Mouse (Mus musculus) testis, adult 2 months (tissue): ENCODE data around the gene Mef2b.
"Not testable (repeated sequence)": the region's sequence is repeated elsewhere in the genome, so short reads cannot be mapped to it uniquely, and the experiment has no call there.

Source experiments
- CTCF ChIP-seq: fragments of 200-500 bp; IDR thresholded peaks from 2 replicates; pipeline ENCODE4 v1.5.1; 2012; ENCODE audit warnings: low read depth, mild to moderate bottlenecking, inconsistent platforms, low read length, moderate library complexity; ENCODE audit not compliant: control insufficient read depth, insufficient read depth, insufficient replicate concordance
- POLR2A ChIP-seq: fragments of 200-500 bp; IDR thresholded peaks from 2 replicates; pipeline ENCODE4 v1.6.1; 2012; ENCODE audit warnings: low read depth, mild to moderate bottlenecking, inconsistent platforms, low read length, moderate library complexity; ENCODE audit not compliant: control insufficient read depth

DNA sequence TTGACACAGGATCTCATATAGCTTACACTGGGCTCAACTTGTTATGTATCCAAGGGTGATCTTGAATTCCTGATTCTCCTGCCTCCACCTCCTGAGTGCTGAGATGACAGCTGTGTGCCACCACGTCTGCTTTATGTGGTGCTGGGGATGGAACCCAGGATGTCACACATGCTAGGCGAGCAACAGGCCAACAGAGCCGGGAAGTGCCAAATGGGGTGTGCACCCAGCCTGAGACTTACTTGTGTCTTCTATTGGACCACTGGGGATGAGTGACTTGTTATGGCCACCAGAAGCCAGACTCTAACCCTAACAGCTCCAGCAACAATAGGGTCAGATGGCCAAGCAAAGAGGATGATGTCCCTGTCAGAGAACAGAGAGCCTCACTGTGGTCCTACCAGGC is 76.7 kb downstream of the Mef2b start:
- not testable (repeated sequence) for TF ChIP-seq CTCF, POLR2A
